Mouse (Mus musculus) embryonic facial prominence, embryonic 15.5 days (tissue): ENCODE results near the gene Soat2. TPM values are rescaled to one million over a fixed set of nuclear protein-coding genes. Genes with fewer than 3 reads are reported as not detected.
A peak's percentile ranks its signal among the peaks of the same experiment; 100 is the strongest.

Source experiments
- ATAC-seq: fragments of 200-750 bp; cut with Nextera tagmentation; 2 replicates; pipeline ENCODE4 v1.8.0; 2017; ENCODE audit warnings: low read depth, moderate TSS enrichment; ENCODE audit not compliant: insufficient number of reproducible peaks, low FRiP score, low TSS enrichment
- H3K27ac ChIP-seq: fragments of 300-500 bp; sonication (generic); replicated peaks from 2 replicates; pipeline ENCODE4 v1.5.1; 2015; ENCODE audit warnings: mild to moderate bottlenecking, inconsistent platforms
- H3K27me3 ChIP-seq: fragments of 300-500 bp; sonication (generic); 2 replicates; pipeline ENCODE4 v1.6.1; 2015; ENCODE audit warnings: inconsistent platforms
- H3K36me3 ChIP-seq: fragments of 300-500 bp; sonication (generic); 2 replicates; pipeline ENCODE4 v1.6.1; 2015; ENCODE audit warnings: mild to moderate bottlenecking, inconsistent platforms
- H3K4me1 ChIP-seq: fragments of 300-500 bp; sonication (generic); 2 replicates; pipeline ENCODE4 v1.6.1; 2015; ENCODE audit warnings: inconsistent platforms
- H3K4me2 ChIP-seq: fragments of 300-500 bp; sonication (generic); replicated peaks from 2 replicates; pipeline ENCODE4 v1.6.1; 2015; ENCODE audit warnings: mild to moderate bottlenecking, inconsistent platforms
- H3K4me3 ChIP-seq: fragments of 300-500 bp; sonication (generic); replicated peaks from 2 replicates; pipeline ENCODE4 v1.5.1; 2015; ENCODE audit warnings: mild to moderate bottlenecking, inconsistent platforms
- H3K9ac ChIP-seq: fragments of 300-500 bp; sonication (generic); 2 replicates; pipeline ENCODE4 v1.6.1; 2015; ENCODE audit warnings: inconsistent platforms
- H3K9me3 ChIP-seq: fragments of 300-500 bp; sonication (generic); replicated peaks from 2 replicates; pipeline ENCODE4 v1.6.1; 2016; ENCODE audit warnings: inconsistent platforms
- WGBS: fragments of 180-500 bp; shearing (Covaris S2); methylation state at CpG from one replicate; pipeline ENCODE4 v1.1.7; 2015; 5-methylcytosine and 5-hydroxymethylcytosine counted together
- polyA plus RNA-seq: library from polyadenylated mRNA; unstranded; fragments of >200 nt; fragmentation: Nextera tagmentation; extraction: Ambion mirVana; gene quantifications from 2 replicates; pipeline ENCODE4 v1.2.1, GENCODE M21; 2015

Soat2 gene
- polyA plus RNA-seq, 1 experiment from 2014 or later, result 0.21 TPM

DNA sequence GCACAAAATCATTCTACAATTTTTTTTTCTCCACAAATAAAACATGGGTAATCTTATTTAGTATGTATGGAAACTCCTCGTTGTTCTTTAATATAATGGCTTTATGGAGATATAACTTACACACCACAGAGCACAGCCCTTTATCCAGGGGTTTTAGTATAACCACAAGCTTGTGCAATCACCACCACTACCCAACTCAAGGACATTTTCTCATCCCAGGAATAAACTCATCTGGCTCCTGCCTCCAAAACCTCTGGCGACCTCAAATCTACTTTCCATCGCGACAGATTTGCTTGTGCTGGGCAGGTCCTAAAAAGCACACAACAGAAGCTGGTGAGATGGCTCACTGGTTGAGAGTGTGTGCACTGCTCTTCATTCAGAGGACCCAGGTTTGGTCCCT lies 43.3 kb downstream of the Soat2 start:
- 0 out of 2 replicates have a peak, but pooled peaks cover 5% of the 10 kb centered on the region for H3K36me3 ChIP-seq
- 62% methylated on average over 4 of the region's 4 CpGs for WGBS
- 0 out of 2 replicates have a peak, but pooled peaks cover 3% of the 10 kb centered on the region for H3K4me1 ChIP-seq
- no peaks in the 10 kb centered on the region for H3K27me3 ChIP-seq
- no peaks in the 10 kb centered on the region for H3K9me3 ChIP-seq
- H3K9ac ChIP-seq, result no peak overlapping the region
- ATAC-seq, result no peak
- H3K4me3 ChIP-seq, result no peak overlapping the region
- no peak overlapping the region for H3K4me2 ChIP-seq
- H3K27ac ChIP-seq, result no peak overlapping the region

DNA sequence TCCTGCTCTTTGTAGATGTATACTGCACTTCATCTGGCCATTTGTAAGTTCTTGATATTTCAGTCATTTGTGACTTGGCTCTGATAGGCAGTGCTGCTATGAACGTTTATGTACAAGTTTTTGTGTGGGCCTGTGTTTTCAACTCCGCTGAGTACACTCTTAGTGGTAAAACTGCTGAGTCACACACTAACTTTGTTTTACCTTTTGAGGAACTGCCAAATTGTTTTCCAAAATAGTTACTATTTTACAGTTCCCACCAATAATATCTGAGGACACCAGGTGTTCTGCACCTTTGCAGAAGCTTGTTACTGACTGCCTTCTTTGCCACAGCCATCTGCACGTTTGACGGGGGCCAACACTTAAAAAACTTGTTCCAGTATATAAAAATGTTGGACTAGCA lies 44.1 kb downstream of the Soat2 start:
- Histone ChIP-seq H3K27ac (no peak overlapping the region), H3K36me3 (0 out of 2 replicates have a peak, but pooled peaks cover 5% of the 10 kb centered on the region), H3K4me3 (no peak overlapping the region), H3K9ac (no peak overlapping the region), H3K4me1 (0 out of 2 replicates have a peak, but pooled peaks cover 3% of the 10 kb centered on the region), H3K27me3 (no peaks in the 10 kb centered on the region), H3K9me3 (no peaks in the 10 kb centered on the region), H3K4me2 (no peak overlapping the region)
- 80% methylated on average over 4 of the region's 4 CpGs for WGBS
- ATAC-seq, result no peak

- H3K27me3 ChIP-seq, result no peaks in the 10 kb centered on the region
- H3K9ac ChIP-seq, result no peak overlapping the region
- no peak overlapping the region for H3K4me2 ChIP-seq
- H3K9me3 ChIP-seq, result no peaks in the 10 kb centered on the region
- 0 out of 2 replicates have a peak, but pooled peaks cover 5% of the 10 kb centered on the region for H3K36me3 ChIP-seq
- whole genome bisulfite sequencing, result 69% methylated on average over 4 of the region's 4 CpGs
- 0 out of 2 replicates have a peak, but pooled peaks cover 3% of the 10 kb centered on the region for H3K4me1 ChIP-seq
- no peak for ATAC-seq
- no peak overlapping the region for H3K4me3 ChIP-seq
- H3K27ac ChIP-seq, result no peak overlapping the region
These were observed 45.0 kb downstream of the Soat2 start for GRCm38 (mm10) chr15:102195373-102195772.

DNA sequence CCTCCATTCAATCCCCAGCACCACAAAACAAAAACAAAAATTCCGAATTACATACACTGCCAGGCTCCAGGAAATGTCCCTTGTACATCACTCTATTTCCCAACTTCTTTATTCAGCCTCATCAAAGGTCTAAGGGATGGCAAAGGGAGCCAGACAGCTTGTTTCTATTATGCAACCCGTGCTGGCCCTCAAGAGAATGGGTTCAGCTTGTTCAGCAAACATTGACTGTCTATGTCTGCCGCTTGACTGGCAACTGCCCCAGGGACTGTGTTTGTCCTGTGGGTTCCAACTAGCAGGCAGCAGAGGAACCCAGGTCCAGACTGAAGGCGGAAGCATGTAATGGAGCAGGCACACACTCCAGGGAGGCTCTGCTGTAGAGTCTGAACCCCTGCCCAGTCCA lies 48.5 kb downstream of the Soat2 start:
- H3K9ac ChIP-seq, result no peak overlapping the region
- H3K4me2 ChIP-seq, result no peak overlapping the region
- 51% methylated on average over 4 of the region's 4 CpGs for WGBS
- H3K27me3 ChIP-seq, result no peaks in the 10 kb centered on the region
- H3K4me3 ChIP-seq, result no peak overlapping the region
- H3K9me3 ChIP-seq, result no peaks in the 10 kb centered on the region
- H3K4me1 ChIP-seq, result peaks cover 8% of the 10 kb centered on the region
- ATAC-seq, result no peak
- no peak overlapping the region for H3K27ac ChIP-seq
- H3K36me3 ChIP-seq, result peaks cover 10% of the 10 kb centered on the region; the same call in 1 of the 2 replicates

GRCm38 (mm10) chr15:102202971-102203834 lies 52.9 kb downstream of the Soat2 start, which contains the start of gene Zfp740:
TSS of gene Zfp740 (plus strand) at chr15:102203249.
- peak within 1 kb of the TSS; percentile 100 for H3K27ac ChIP-seq
- peaks cover 40% of the 10 kb centered on the region for H3K4me1 ChIP-seq
- H3K4me2 ChIP-seq, result peak within 1 kb of the TSS; percentile 64
- peak within 1 kb of the TSS; percentile 95 for H3K9ac ChIP-seq
- H3K4me3 ChIP-seq, result peak within 1 kb of the TSS; percentile 86
- ATAC-seq, result peak; percentile 98
- WGBS, result under 1% methylated on average over 57 of the region's 68 CpGs
- peaks cover 30% of the 10 kb centered on the region for H3K36me3 ChIP-seq
- no peaks in the 10 kb centered on the region for H3K9me3 ChIP-seq
- no peaks in the 10 kb centered on the region for H3K27me3 ChIP-seq

GRCm38 (mm10) chr15:102203835-102204381 lies 53.6 kb downstream of the Soat2 start:
- whole genome bisulfite sequencing, result under 1% methylated on average over 36 of the region's 72 CpGs
- Histone ChIP-seq H3K27me3 (no peaks in the 10 kb centered on the region), H3K9ac (peak overlapping the region; percentile 95), H3K36me3 (peaks cover 37% of the 10 kb centered on the region), H3K9me3 (no peaks in the 10 kb centered on the region), H3K4me1 (peaks cover 40% of the 10 kb centered on the region), H3K4me2 (peak overlapping the region; percentile 64), H3K27ac (peak overlapping the region; percentile 100), H3K4me3 (peak overlapping the region; percentile 86)
- ATAC-seq, result peak; percentile 63

DNA sequence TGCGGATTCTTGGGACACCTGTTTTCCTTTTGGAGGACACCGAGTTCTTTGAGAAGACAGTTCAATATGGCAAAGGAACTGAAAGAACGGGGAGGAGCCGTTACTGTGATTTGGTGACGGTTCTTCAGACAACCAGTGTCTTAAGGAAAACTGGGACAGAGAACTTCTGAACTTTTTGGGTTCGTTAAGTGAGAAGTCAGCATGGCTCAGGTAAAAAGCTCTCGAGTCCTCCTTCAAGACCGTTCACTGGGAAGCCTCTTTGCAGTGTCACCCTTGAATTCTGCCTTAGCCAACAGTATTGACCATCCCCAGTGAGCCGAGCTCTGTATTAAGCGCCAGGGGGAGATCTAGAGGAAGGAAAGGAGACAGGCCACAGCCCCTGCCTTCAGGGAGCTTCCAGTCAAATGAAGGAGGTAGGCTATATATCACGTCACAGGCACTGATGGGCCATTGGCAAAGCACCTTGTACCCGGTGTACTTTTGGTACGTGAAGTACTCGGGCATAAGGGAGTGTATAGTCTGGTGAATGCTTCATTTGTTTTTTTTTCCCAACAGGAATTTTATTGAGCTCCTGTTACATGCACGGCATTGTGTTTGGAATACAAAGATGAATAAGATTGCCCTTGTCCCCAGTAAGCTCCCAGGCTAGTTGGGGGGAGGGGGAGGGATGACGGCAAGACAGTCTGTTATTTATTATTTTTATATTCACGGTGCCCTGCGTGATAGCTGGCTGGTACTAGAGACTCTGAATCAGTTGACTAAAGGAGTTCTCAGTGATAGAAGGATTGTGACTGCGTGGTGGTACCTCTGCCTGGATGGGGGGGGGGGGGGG lies 54.6 kb downstream of the Soat2 start, which contains the start of gene Csad:
TSS of gene Csad (minus strand) at position 51 of the 832 bp plus-strand sequence.
- Histone ChIP-seq H3K9ac (peak within 1 kb of the TSS; percentile 95), H3K36me3 (peaks cover 46% of the 10 kb centered on the region), H3K4me2 (peak within 1 kb of the TSS; percentile 64), H3K27ac (peak within 1 kb of the TSS; percentile 100), H3K9me3 (no peaks in the 10 kb centered on the region), H3K4me1 (peaks cover 40% of the 10 kb centered on the region), H3K27me3 (no peaks in the 10 kb centered on the region), H3K4me3 (peak within 1 kb of the TSS; percentile 86)
- ATAC-seq, result no peak
- 36% methylated on average over 19 of the region's 19 CpGs for WGBS

DNA sequence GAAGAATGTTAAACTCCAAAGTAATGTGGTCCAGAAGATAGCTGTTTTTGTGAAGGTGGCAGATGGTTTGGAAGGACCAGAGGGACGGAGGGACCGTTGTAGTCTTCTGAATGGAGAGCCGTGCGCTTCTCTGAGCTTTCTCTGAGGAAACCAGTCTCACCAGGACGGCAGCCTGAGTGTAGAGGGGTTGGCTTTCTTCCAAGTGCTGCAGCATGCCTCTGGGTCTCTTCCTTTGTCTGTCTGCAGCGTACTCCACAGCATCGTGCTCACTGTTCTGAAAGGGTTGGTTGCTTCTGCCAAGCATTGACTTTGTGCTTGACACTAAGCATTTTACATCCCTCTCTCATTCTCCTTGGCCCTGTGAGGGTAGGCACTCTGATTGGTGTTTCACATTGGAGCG lies 55.5 kb downstream of the Soat2 start:
- Histone ChIP-seq H3K9ac (no peak overlapping the region; the same call in 1 of the 2 replicates), H3K27ac (peak overlapping the region; percentile 100), H3K27me3 (no peaks in the 10 kb centered on the region), H3K9me3 (no peaks in the 10 kb centered on the region), H3K36me3 (peaks cover 50% of the 10 kb centered on the region), H3K4me2 (peak overlapping the region; percentile 64), H3K4me1 (peaks cover 40% of the 10 kb centered on the region), H3K4me3 (peak overlapping the region; percentile 86)
- no peak for ATAC-seq
- 26% methylated on average over 8 of the region's 8 CpGs for WGBS

GRCm38 (mm10) chr15:102207351-102207750 lies 57.0 kb downstream of the Soat2 start:
- Histone ChIP-seq H3K27ac (no peak overlapping the region), H3K27me3 (no peaks in the 10 kb centered on the region), H3K4me1 (peaks cover 38% of the 10 kb centered on the region), H3K4me2 (no peak overlapping the region), H3K36me3 (peaks cover 56% of the 10 kb centered on the region), H3K4me3 (no peak overlapping the region), H3K9me3 (no peaks in the 10 kb centered on the region), H3K9ac (no peak overlapping the region)
- ATAC-seq, result no peak
- 66% methylated on average over 3 of the region's 3 CpGs for WGBS

DNA sequence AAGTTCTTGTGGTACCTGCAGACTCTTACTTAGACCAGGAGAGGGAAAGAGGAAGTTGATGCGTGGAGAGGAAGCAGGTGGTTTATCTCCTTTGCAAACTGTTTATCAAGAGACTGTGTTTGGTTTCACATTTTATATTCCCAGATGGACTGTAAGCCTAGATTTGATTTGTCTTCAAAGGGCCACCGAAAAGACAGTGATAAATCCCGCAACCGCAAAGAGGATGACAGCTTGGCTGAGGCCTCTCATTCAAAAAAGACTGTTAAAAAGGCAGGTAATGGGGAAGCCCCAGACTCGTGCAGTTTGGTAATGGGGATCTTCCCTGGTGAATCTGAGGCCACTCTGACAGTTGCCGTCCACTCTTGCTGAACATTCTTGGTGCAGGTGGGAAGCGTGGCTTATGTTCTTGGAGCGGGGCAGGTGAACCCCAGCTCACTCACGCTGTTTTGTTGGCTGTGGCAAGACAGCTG lies 57.8 kb downstream of the Soat2 start:
- 88% methylated on average over 9 of the region's 9 CpGs for WGBS
- no peaks in the 10 kb centered on the region for H3K9me3 ChIP-seq
- peaks cover 32% of the 10 kb centered on the region for H3K4me1 ChIP-seq
- H3K36me3 ChIP-seq, result peaks cover 64% of the 10 kb centered on the region
- no peak overlapping the region for H3K4me3 ChIP-seq
- no peak overlapping the region for H3K4me2 ChIP-seq
- no peaks in the 10 kb centered on the region for H3K27me3 ChIP-seq
- no peak overlapping the region for H3K9ac ChIP-seq
- H3K27ac ChIP-seq, result no peak overlapping the region
- ATAC-seq, result no peak
